Mouse (Mus musculus) bone marrow, adult 2 months (tissue): ENCODE results near the gene Man1a.

Source experiments
- CTCF ChIP-seq: fragments of 200-500 bp; IDR thresholded peaks from 2 replicates; pipeline ENCODE4 v1.5.1; 2011; ENCODE audit warnings: low read length, control low read depth; ENCODE audit not compliant: control insufficient read depth, insufficient read depth
- POLR2A ChIP-seq: fragments of 200-500 bp; IDR thresholded peaks from 2 replicates; pipeline ENCODE4 v1.6.1; 2011; ENCODE audit warnings: low read depth, mild to moderate bottlenecking, control low read depth, low read length, borderline replicate concordance; ENCODE audit not compliant: control insufficient read depth

DNA sequence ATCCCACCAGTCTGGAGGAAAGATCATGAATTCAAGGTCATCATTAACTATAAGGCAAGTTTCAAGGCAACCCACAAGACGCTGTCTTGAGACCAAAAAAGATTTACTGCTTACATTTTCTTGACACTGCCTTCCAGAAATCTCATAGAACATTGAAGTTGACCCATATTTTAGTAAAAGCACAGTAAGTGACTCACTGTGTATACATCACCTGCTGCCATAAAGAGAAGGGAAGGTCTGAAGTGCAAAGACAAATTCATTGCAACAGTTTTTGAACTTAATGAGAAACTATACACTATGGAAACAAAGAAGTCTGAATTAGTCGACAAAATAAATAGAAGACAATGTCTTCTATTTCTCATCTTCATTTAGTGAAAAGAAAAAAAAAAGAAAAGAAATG, 8.7 kb upstream of the Man1a start:
- no peak for TF ChIP-seq POLR2A
- TF ChIP-seq CTCF, result no peak
